Mouse (Mus musculus) gastrocnemius, postnatal 36 days (tissue): ENCODE measurements around the gene Cyp2ab1. TPM values are rescaled to one million over a fixed set of nuclear protein-coding genes. Genes with fewer than 3 reads are reported as not detected.

Experiments
- DNase-seq, 2 experiments: peaks; one replicate each; pipeline ENCODE4 v3.0.0; 2022
- intact Hi-C: fragments of 180-260 bp; cut with DNase I; formaldehyde crosslinking; loops from one replicate; pipeline ENCODE4 v1.15.1; 2025
- total RNA-seq, 2 experiments: library from RNA; stranded (reverse); gene quantifications; 2 replicates each; pipeline ENCODE4 v1.2.3; 2021

The Cyp2ab1 gene
- total RNA-seq, 2 experiments from 2014 or later: 1.2 TPM; not detected in 1

DNA sequence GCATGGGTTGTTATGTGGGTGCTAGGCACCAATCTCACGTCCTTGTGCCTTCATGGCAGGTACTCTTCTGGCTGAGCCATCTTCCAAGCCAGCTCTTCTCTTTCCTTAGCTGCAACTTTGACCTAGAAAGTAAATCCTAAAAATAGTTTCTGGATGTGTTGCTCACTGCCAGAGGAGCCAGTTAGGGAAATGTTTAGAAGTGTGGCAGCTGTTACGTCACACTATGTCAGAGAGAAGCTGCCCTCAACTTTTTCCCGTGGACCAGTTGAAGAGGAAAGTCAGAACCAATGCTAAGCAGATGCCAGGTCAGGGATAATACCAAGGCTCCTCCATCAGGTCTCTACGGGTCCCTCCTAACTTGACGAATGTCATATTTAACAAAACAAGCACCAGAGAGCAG lies 45.8 kb downstream of the Cyp2ab1 start:
- no peak for DNase-seq
- intact Hi-C loops: no loop called here

DNA sequence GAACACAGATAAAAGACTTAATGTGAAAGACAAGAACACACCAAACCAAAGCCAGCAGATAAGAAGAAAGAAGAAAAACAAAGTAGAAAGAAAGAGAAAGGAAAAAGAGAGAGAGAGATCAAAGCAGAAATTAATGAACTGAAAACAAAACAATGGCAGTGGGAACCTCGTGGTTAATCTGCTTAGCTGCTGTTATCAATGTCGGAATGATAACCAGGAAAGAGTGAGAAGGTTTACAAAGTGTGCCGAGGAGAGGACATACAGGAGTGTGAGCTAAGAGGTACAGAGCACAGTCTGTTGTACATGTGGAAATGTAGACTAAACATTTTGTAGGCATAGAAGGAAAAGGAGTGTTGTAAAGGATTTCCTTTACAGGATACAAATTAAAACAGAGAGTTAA lies 52.2 kb downstream of the Cyp2ab1 start:
- DNase-seq: no peak
- intact Hi-C loops: no loop called here

DNA sequence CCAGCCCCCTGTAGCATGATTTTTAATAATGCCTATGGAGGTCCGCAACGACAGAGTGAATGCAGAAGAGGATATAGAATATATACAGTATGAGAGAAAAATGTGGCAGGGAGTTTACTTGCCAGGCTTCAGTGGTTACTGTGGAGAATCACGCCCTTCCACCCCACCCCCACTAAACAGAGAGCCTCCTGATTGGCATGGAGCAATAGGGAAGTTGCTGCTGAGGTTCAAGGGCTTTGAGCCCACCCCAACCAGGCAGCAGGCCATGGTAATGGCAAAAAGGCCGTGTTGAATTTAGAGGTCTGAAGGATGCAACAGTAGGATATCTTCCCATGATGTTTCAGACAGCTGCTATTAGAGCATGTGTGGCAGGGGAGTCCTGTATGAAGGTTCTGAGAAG lies 53.9 kb downstream of the Cyp2ab1 start:
- no peak for DNase-seq
- intact Hi-C loops: no loop called here

DNA sequence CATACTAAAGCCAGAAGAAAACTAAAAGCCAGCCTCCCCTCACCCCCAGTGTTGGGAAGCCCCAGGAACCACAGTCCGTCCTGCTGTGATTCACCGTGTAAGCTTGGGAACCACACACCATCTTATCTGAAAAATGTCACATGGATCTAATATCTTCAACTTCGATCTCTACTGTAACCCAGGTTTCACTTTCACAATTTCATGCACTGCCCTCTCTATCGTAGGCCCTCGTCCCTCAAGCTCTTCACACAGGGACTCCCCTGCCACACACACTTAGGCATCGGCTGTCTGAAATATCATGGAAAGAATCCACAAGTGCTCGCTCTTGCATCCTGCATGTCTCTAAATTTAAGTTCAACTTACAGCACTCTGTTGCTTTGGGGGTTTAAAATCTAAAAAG lies 60.1 kb downstream of the Cyp2ab1 start:
- no peak for DNase-seq
- intact Hi-C loops: no loop called here

Other genes starting within 250 kb of the Cyp2ab1 start
- 100 to 1,000 TPM; 161 to 207 TPM for gene Klhl24, start 227.9 kb downstream of the Cyp2ab1 start, total RNA-seq
- 1 to 10 TPM; 5.4 to 7.6 TPM for gene Yeats2, start 184.3 kb downstream of the Cyp2ab1 start, total RNA-seq
- under 1 TPM; 0.52 to 0.79 TPM for gene Map6d1, start 84.0 kb downstream of the Cyp2ab1 start, total RNA-seq
- 10 to 100 TPM; 55.2 to 75.3 TPM for gene Parl, start 23.0 kb downstream of the Cyp2ab1 start, total RNA-seq
- 10 to 100 TPM; 60.7 to 61.2 TPM for gene Abcc5, start 101.0 kb upstream of the Cyp2ab1 start, total RNA-seq
- gene Eif2b5, start 173.4 kb upstream of the Cyp2ab1 start, total RNA-seq: 10 to 100 TPM; 44.2 to 56.1 TPM
- gene Dvl3, start 191.6 kb upstream of the Cyp2ab1 start, total RNA-seq: 10 to 100 TPM; 27.8 to 28.8 TPM
- 100 to 1,000 TPM; 133 to 135 TPM for gene Ap2m1, start 210.1 kb upstream of the Cyp2ab1 start, total RNA-seq
- 10 to 100 TPM; 51.0 to 69.7 TPM for gene Abcf3, start 223.2 kb upstream of the Cyp2ab1 start, total RNA-seq